Mouse (Mus musculus) mouse embryonic stem cell (cell line): ENCODE data around the gene Gpx3.

Experiments used
- in situ Hi-C, 2 experiments: fragments of 300-500 bp; cut with MboI; formaldehyde crosslinking; loops; 1 replicate in 1 of 2; 3 replicates in 1 of 2; pipeline ENCODE4 v1.14.3; 2019 to 2020; ENCODE audit warnings: low sequenced_read_pairs in 2 of 2, low pct_unique_long_range_greater_than_20kb in 1 of 2, mixed read lengths in 1 of 2; ENCODE audit not compliant: unreplicated experiment in 1 of 2

Gpx3 gene

DNA sequence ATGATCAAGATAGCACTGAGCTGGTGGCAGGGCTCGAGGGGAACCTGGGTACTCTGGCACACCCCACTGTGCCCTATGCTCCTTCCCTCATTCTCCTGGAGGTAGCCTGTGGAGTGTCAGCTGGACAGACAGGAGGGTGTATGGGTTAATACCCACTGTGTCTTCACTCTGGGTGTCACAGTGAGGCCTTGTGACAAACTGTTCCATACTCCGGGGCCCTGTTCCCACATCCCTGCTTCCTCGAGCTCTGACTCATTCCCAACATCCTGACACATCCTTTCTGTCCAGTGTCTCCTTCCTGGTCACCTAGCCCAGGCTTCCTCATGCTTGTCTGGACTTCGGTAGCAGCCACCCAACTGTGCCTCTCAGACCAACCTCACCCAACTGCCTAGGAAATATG lies 4.2 kb downstream of the Gpx3 start:
- in situ Hi-C loops = no loop called here

DNA sequence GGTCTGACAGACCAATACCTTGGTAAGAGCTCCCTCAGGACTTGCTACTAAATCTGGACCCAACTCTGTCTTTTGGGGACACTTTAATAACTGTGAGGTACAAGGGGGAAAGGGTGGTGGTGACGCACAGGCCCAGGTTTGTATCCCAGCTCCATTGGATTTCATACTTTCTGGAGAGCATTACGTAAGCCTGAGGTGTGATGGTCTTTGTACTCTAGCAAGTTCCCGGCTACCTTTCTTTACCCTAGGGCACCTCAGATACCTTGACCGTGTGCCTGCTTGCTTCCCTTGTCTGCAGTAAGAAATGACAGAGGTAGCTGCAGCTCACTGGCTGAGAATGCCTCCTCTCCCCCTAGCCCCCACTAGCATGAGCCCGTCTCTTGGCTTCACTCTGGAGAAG lies 5.0 kb downstream of the Gpx3 start:
- in situ Hi-C loops = no loop called here

DNA sequence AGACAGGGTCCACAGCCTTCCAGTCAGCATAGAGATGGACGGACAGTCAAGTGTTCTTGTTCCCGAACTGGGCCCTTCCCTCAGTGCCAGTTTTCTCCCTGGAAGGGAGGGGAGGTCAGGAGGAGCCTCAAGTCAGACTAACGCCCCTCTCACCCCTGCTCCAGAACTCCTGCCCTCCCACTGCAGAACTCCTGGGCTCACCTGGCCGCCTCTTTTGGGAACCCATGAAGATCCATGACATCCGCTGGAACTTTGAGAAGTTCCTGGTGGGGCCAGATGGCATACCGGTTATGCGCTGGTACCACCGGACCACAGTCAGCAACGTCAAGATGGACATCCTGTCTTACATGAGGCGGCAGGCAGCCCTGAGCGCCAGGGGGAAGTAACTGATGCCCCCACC lies 7.0 kb downstream of the Gpx3 start:
- in situ Hi-C loops = no loop called here

DNA sequence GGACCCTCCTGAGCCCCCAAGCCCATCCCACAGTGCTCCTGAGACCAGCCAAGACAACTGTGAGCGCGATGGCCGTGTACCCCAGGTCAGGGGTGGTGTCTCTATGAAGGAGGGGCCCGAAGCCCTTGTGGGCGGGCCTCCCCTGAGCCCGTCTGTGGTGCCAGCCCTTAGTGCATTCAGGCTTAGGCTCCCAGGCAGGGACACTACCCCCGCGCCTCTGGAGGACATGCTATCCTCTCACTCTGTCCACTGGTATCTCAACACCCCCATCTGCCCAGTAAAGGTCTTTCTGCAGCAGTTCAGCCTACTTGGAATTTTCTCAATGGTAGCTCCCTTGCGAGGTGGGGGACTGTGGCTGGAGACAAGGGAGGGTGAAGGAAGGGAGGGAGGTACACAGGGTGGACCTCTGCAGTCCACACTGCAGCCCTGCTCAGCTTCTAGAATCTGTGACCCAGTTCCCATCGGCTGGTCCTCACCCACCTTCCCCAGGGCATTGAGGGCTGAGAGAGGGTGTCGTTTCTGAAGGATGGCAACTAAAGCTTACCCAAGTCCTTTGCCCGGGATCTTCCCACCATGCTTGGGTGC lies 7.9 kb downstream of the Gpx3 start:
- in situ Hi-C loops = no loop called here

DNA sequence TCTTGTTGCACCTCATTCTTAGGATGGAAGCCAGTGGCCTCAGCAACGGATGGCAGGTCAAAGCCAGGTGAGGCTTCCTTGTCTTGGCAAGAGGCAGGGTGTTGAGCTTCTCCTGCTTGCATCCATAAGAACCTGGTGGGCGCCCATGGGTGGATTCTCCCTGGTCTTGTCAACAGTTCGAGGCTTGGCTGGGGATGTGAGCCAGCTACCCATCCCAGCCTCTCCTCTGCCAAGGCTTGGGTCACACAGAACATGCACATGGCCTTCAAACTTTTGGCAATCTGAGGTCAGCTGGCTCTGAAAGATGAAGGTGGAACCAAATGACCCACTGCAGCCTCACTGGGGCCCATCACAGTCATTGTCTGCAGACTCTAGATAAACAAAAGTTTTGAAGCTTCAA lies 8.9 kb downstream of the Gpx3 start:
- in situ Hi-C loops = no loop called here

DNA sequence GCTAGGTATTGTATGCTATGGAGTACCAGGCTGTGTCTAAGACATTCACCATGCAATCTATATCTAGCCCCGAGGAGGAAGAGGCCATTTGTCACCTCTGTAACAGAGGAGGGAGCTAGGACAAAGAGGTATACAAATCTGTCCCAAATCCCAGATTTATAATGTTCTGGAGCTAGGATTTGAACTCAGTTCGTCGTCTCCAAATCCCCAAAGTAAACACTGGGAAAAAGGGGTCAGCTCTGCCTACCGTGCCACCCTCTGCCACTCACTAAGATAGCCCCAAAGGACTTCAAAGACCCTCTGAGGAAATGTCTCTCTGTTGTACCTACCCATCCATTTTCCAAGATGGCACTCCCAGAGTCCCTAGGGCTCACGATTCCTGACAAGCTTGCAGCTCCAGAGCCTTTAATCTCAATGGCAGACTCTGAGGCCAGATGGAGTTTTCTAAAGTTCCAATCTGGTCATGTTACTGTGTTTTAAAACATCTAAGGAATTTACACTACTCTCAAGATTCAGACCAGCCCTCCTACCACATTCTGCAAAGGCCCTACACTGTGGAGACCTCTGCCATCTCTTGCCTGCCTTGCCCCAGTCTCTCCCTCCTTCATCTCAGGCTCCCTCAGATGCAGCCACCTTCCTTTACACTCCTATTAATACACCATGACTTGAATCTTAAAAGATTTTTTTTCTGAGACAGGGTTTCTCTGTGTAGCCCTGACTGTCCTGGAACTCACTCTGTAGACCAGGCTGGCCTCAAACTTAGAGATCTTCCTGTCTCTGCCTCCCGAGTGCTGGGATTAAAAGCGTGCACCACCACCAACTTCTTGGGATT lies 9.6 kb downstream of the Gpx3 start:
- in situ Hi-C loops = no loop called here

DNA sequence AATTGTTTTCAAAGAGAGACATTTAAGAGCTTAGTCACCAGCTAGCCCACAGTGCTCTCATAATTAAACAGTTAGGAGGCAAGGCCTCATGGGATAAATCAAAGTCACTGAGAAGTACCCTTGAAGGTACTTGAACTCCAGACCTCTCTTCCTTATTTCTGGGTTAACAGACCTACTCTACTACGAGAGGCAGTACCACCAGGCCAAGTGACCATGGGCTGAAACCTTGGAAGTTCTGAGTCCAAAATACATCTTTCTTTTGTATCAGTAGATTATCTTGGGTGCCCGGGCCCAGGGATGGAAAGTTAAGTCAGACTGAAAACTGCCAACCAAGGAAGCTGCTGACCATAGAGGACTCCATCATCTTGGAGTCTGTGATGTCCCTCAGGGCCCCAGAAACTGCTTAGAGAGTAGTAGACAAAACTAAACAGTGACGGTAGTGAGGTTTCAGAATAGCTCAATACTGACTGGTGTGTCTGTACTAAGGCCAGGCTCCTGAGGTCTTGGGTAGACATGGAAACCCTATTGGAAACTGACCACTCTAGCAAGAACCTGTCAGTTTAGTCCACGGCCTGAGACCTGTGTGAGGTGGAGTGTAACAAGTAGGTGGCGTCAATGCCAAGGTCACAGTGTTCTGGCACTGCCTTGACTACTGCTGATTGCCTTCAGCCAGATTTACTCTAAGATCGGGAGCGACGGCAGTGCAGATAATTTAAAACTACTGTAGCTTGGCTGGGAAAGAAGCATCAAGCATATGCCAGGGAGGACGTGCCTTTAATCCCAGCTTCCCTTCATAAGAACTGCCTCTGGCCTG lies 10.5 kb downstream of the Gpx3 start:
- in situ Hi-C loops = no loop called here

DNA sequence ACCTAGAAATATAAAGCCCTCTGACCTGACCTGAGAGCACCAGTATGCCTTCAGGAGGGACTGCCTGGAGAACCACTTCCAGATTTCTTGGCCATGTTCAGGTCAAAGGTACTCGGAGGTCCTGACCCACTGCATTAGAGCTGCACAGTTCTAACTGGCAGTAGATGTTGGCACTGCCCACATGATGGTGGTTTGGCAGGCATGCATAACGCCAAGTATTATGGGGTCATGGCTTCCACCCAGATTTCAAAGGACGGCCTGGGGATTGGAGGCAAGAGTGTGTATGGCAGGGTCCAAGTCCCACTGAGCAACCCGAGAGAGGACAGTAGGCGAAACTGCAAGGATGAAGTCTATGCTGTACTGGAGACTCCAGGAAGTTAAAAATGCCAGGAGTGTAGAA lies 11.6 kb downstream of the Gpx3 start:
- in situ Hi-C loops = no loop called here

DNA sequence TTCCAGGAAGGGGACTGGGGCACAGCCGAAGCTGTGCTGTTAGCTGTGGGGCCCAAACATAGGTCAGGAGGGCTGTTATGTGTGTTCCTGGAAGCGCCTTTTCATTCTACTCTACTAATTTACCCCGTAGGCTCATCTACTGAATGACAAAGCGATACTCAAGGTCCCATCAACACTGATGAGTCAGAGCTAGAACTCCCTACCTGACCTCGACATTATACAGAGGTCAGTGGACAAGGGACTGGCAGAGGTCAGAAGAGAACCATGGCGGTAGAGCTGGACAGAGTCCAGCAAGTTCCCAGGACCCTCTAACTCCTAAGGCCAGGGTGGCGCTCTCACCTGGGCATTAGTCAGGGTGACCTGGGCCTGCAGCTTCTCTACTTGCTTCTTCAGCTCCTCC lies 15.2 kb downstream of the Gpx3 start:
- in situ Hi-C loops = no loop called here

DNA sequence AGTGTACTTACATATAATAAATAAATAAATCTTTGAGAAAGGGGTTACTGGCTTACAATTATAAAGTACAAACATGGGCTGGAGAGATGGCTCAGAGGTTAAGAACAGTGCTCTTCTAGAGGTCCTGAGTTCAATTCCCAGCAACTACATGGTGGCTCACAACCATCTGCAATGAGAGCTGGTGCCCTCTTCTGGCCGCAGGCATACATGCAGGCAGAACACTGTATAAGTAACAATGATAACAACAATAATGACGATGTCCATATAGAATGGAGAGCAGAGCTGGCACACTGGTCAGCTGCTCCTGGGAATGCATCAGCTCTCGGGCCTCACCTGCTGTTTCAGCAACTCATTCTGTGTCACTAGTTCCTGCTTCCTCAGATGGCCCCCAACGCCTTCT lies 16.0 kb downstream of the Gpx3 start:
- in situ Hi-C loops = no loop called here

DNA sequence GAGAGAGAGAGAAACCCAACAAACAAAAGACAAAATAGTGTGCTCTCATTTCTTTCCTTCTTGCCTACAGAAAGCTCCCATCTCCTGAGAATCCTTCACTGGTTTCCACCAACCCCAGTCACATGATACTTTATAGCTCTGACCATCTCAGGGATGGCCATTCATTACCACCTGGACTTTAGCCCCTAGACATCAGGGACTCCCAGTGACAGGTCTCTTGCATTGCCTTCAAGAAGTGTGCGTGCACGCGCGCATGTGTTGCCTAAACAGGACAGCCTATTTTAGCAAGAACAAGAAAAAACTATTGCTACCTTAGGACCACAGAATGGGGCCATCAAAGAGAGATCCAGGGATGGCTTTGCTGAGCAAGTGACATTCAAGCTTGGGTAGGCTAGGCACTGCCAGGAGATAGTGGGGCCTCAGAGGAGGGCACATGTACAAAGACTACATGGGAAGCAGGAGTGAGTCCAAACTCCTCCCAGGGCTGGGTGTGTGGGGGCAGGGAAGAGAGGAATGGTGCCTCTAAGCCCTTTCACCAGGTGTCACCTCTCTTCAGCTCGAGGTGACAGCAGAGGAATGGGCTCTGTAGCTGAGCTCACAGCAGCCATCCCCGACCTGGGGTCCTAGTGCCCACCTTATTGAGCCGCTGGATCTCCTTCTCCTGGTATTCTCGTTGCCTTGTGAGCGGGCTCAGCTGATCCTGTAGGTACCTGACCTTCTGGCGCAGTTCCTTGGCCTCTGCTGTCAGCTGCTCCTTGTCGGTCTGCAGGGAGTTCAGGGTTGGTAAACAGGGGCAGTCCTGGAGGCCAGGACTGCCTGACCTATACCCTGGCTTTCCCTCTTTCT lies 18.1 kb downstream of the Gpx3 start:
- in situ Hi-C loops = no loop called here

DNA sequence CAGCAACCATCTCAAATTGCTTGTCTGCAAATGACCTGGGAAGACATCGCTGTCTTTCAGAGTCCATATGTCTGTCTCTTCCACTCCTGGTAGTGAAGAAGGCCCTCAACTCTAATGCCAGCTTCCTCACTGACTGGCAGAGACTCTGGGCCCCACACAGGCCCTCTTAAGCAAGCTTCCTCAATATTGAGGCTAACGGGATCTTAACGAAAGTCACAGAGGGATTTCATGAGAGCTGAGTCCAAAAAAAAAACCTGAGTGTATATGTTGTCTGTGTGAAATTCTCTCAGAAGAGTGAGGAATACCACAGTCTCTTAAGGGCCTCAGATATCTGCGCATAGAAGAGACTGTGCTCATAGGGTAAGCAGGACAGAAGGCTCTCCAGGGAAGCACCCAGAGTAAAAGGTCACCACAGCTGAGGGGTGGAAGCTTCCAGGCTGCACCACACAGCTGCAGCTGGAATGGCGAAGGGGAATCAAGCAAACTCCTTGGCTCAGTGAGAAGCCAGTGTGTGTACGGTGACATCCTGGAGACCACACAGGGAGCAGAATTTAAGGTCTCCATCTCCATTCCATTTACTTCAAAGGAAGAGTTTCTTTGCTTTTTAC lies 18.8 kb downstream of the Gpx3 start:
- in situ Hi-C loops = no loop called here

DNA sequence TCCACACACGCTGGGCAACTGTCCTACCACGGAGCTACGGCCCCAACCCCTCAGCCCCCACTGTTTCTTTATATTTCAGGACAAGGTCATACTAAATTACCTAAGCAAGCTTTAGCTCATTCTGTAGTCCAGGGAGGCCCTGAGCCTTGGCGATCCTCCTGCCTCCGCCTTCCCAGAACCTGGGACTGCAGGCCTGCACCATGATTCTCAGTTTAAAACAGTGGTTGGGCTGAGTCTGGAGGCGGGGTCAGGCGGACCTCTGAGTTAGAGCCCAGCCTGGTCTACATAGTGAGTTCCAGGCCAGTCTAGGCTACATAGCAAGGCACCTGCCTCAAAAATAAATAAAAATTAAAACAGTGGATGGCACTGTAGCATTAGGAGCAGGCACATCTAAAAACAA lies 19.5 kb downstream of the Gpx3 start:
- in situ Hi-C loops = no loop called here

DNA sequence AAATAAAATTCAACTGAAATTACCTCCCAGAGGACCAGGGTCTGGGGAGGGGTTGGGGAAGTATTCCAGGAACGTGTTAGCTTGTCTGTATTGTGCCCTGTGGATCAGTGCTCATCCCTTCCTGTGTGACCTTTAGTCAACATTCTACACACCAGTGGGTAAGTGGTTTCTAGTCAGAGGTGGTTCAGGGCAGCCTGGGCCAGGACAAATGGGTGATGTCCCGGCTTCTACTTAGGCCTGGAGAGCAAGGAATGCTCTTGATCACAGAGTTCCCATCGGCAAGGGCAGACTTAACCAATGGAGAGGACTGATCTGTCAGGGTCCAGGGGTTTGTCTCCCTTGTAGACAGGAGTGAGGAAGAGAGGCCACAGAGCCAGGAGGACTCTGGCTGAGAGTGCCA lies 20.2 kb downstream of the Gpx3 start:
- in situ Hi-C loops = no loop called here

DNA sequence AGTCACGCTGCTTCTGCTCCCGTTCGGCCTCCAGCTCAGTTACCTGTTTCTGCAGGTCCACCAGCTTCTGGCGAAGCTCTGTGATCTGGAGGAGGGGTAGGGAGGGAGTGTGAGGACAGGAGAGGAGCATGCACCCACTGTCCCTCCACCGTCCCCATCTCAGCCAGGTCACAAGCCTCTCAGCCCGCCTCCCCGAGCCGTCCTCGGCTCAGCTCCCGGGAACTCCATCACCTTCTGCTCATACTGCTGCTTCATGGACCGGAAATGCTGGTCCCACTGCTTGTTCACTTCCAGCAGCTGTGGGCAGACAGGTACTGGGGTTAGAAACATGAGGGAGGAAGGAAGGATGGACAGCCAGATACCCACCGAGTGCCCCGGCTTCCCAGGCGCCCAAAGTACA lies 21.9 kb downstream of the Gpx3 start:
- in situ Hi-C loops = no loop called here

DNA sequence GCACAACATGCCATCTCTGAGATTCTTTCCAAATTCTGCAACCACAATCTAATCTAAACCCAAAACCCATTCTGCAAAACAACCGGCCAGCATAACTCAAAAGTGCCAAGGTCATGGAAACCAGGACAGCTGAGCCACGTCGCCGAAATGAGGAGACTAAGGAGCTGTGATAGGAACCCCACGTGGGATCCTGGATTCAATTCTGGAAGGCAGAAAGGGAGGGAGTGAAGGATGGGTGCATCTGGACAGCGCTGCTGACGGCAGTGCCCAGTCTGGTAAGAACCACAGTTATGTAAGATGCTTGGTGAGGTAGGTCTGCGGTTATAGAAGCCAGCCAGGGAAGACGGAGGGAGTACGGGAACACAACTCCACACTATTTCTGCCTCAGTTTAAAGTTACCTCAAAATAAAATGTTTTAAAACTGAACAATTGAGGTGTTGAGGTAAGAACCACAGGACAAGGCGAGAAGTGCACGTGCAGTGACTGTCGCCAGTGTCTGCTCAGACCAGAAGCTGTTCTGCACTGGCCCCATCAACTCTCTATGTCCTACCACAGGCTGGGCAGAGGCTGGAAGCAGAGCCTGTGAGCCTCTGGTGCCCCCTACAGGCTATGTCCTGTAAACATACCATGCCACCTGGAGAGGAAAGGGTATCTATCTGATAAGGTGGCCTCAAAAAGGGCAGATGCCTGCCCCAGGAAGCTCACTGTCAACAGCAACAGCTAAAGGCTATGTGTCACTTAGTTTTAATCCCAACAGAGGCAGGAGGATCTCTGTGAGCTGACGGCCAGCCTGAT lies 25.3 kb downstream of the Gpx3 start:
- in situ Hi-C loops = loop anchor here in 1 of 2 experiments (5.0 kb wide), 1 partner anchor 35 kb away; no protein-coding TSS in a partner anchor

DNA sequence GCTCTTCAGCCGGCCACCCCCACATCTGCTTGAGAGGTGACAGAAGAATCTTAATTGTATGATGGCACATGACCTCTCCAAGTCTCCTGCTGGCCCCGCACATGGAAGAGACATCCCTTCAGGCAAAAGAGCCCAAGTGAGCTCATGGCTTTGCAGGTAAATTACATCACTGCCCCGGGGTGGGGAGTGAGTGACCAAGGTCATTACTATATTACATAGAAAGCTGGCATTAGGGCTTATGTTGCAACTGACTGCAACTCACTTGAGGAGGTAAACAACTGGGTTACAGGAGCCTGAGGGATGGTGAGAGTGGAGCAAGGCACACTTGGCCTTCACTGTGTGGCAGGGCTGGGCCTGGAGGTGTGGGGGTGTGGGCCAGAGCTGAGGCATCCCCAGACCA lies 26.0 kb downstream of the Gpx3 start:
- in situ Hi-C loops = loop anchor here in 1 of 2 experiments (5.0 kb wide), 1 partner anchor 36 kb away; no protein-coding TSS in a partner anchor
